Mouse (Mus musculus) testis, postnatal 10 days (tissue): ENCODE measurements at regions not wholly inside any gene's neighbourhood (a gene's known extent, or its start where the extent isn't known, plus 50 kb on each side); places are given as distances from the start of the nearest gene placed in this dataset.

Source experiments
- DNase-seq: peaks from one replicate; pipeline ENCODE4 v3.0.0; 2021; ENCODE audit warnings: low spot score

GRCm38 (mm10) chr3:18667726-18668125, 719.5 kb downstream of the Cypt12 start:
- DNase-seq: no peak

GRCm38 (mm10) chr3:18668936-18669335, 720.7 kb downstream of the Cypt12 start:
- DNase-seq: no peak

- no peak for DNase-seq
Observed at GRCm38 (mm10) chr3:18670203-18670700, 722.0 kb downstream of the Cypt12 start.

- DNase-seq: no peak
Observed at GRCm38 (mm10) chr3:18671681-18672080, 723.5 kb downstream of the Cypt12 start.

GRCm38 (mm10) chr3:18683346-18684101, 735.3 kb downstream of the Cypt12 start:
- no peak for DNase-seq

GRCm38 (mm10) chr3:18695113-18695792, 747.0 kb downstream of the Cypt12 start:
- DNase-seq: no peak

GRCm38 (mm10) chr3:18696981-18697660, 748.9 kb downstream of the Cypt12 start:
- no peak for DNase-seq

GRCm38 (mm10) chr3:18698106-18698505, 749.9 kb downstream of the Cypt12 start:
- no peak for DNase-seq

- DNase-seq: no peak
Observed at GRCm38 (mm10) chr3:18705165-18705564, 757.0 kb downstream of the Cypt12 start.

GRCm38 (mm10) chr3:18705756-18706155, 757.5 kb downstream of the Cypt12 start:
- DNase-seq: no peak

GRCm38 (mm10) chr3:18706356-18706755, 758.1 kb downstream of the Cypt12 start:
- no peak for DNase-seq

GRCm38 (mm10) chr3:18707730-18708129, 759.5 kb downstream of the Cypt12 start:
- DNase-seq: no peak

- no peak for DNase-seq
Observed at GRCm38 (mm10) chr3:18711661-18712060, 763.5 kb downstream of the Cypt12 start.

- DNase-seq: no peak
Observed at GRCm38 (mm10) chr3:18713986-18714385, 765.8 kb downstream of the Cypt12 start.

- DNase-seq: no peak
Observed at GRCm38 (mm10) chr3:18714968-18715630, 766.9 kb downstream of the Cypt12 start.

GRCm38 (mm10) chr3:18715776-18716175, 767.6 kb downstream of the Cypt12 start:
- peak; percentile 43 for DNase-seq

- DNase-seq: no peak
Observed at GRCm38 (mm10) chr3:18725507-18725906, 777.3 kb downstream of the Cypt12 start.

GRCm38 (mm10) chr3:18731251-18731650, 783.0 kb downstream of the Cypt12 start:
- DNase-seq: no peak

- DNase-seq: no peak
Observed at GRCm38 (mm10) chr3:18731674-18732073, 783.5 kb downstream of the Cypt12 start.

GRCm38 (mm10) chr3:18733540-18733939, 785.3 kb downstream of the Cypt12 start:
- DNase-seq: no peak

- DNase-seq: no peak
Observed at GRCm38 (mm10) chr3:18738946-18739345, 790.7 kb downstream of the Cypt12 start.

- DNase-seq: no peak
Observed at GRCm38 (mm10) chr3:18740344-18740743, 792.1 kb downstream of the Cypt12 start.
